Mouse (Mus musculus) embryonic fibroblast, embryonic 13.5 days (primary cell): Measurements from ENCODE around the gene 2010315B03Rik. TPM values are rescaled to one million over a fixed set of nuclear protein-coding genes. Genes with fewer than 3 reads are reported as not detected.
"Not testable (repeated sequence)": the region's sequence is repeated elsewhere in the genome, so short reads cannot be mapped to it uniquely, and the experiment has no call there.

Source experiments
- H3K27ac ChIP-seq: 2 replicates; pipeline ENCODE4 v1.5.1; 2012; ENCODE audit warnings: low read length, control low read depth, inconsistent platforms; ENCODE audit not compliant: insufficient read depth
- H3K4me1 ChIP-seq: 2 replicates; pipeline ENCODE4 v1.6.1; 2011; ENCODE audit warnings: low read length; ENCODE audit not compliant: control insufficient read depth, insufficient read depth
- H3K4me3 ChIP-seq: 2 replicates; pipeline ENCODE4 v1.5.1; 2011; ENCODE audit warnings: mild to moderate bottlenecking, control low read depth, low read length; ENCODE audit not compliant: insufficient read depth
- CTCF ChIP-seq: IDR thresholded peaks from 2 replicates; pipeline ENCODE4 v1.5.1; 2011; ENCODE audit warnings: mild to moderate bottlenecking, control low read depth, low read length, moderate library complexity, borderline replicate concordance; ENCODE audit not compliant: insufficient read depth
- POLR2A ChIP-seq: IDR thresholded peaks from 2 replicates; pipeline ENCODE4 v1.6.1; 2011; ENCODE audit warnings: low read depth, mild to moderate bottlenecking, control low read depth, low read length, moderate library complexity
- polyA plus RNA-seq: library from polyadenylated mRNA; stranded (reverse); fragments of >200 nt; gene quantifications from 2 replicates; pipeline ENCODE4 v1.2.4, GENCODE M21; 2011; ENCODE audit warnings: low read depth; ENCODE audit not compliant: missing spikeins, insufficient read length

The 2010315B03Rik gene
- polyA plus RNA-seq, 1 experiment: 16.8 TPM

- Histone ChIP-seq H3K4me3 (no peak overlapping the region), H3K4me1 (no peaks in the 10 kb centered on the region), H3K27ac (no peak overlapping the region)
- TF ChIP-seq POLR2A: no peak
- no peak for TF ChIP-seq CTCF
These were observed 44.6 kb downstream of the 2010315B03Rik start for GRCm38 (mm10) chr9:124267929-124268328.

GRCm38 (mm10) chr9:124267493-124267892 is 45.0 kb downstream of the 2010315B03Rik start:
- TF ChIP-seq POLR2A (no peak), CTCF (no peak)
- no peak overlapping the region for H3K4me3 ChIP-seq
- no peaks in the 10 kb centered on the region for H3K4me1 ChIP-seq
- H3K27ac ChIP-seq: no peak overlapping the region

GRCm38 (mm10) chr9:124262987-124263717 is 49.3 kb downstream of the 2010315B03Rik start:
- no peak for TF ChIP-seq CTCF
- no peak for TF ChIP-seq POLR2A
- no peaks in the 10 kb centered on the region for H3K4me1 ChIP-seq
- no peak overlapping the region for H3K27ac ChIP-seq
- H3K4me3 ChIP-seq: no peak overlapping the region

GRCm38 (mm10) chr9:124258067-124258556 is 54.4 kb downstream of the 2010315B03Rik start:
- TF ChIP-seq CTCF (no peak), POLR2A (no peak)
- no peak overlapping the region for H3K4me3 ChIP-seq
- no peak overlapping the region for H3K27ac ChIP-seq
- no peaks in the 10 kb centered on the region for H3K4me1 ChIP-seq

GRCm38 (mm10) chr9:124257200-124258066 is 55.1 kb downstream of the 2010315B03Rik start:
- TF ChIP-seq CTCF (peak; percentile 34; the same call in 1 of the 2 replicates), POLR2A (no peak)
- Histone ChIP-seq H3K27ac (no peak overlapping the region), H3K4me1 (no peaks in the 10 kb centered on the region), H3K4me3 (no peak overlapping the region)

GRCm38 (mm10) chr9:124256271-124257199 is 56.0 kb downstream of the 2010315B03Rik start:
- H3K4me3 ChIP-seq, H3K27ac ChIP-seq, H3K4me1 ChIP-seq: not testable (repeated sequence)

- no peaks in the 10 kb centered on the region for H3K4me1 ChIP-seq
- H3K4me3 ChIP-seq: no peak overlapping the region
- no peak overlapping the region for H3K27ac ChIP-seq
- TF ChIP-seq POLR2A (no peak), CTCF (no peak)
These were observed 61.1 kb downstream of the 2010315B03Rik start for GRCm38 (mm10) chr9:124251438-124251837.

Other genes with a start within 250 kb of the 2010315B03Rik start
- not detected in 2 replicates for gene Ccr2, start 210.7 kb downstream of the 2010315B03Rik start, polyA plus RNA-seq
- gene Ccr5, start 191.2 kb downstream of the 2010315B03Rik start, polyA plus RNA-seq: 1.3 and 2.7 TPM in 2 replicates
- 44.5 and 50.0 TPM in 2 replicates for gene Ppp2r3d, start 164.2 kb upstream of the 2010315B03Rik start, polyA plus RNA-seq
- gene Gm21836, start 181.1 kb upstream of the 2010315B03Rik start, polyA plus RNA-seq: not detected in 2 replicates